Mouse (Mus musculus): Measurements from ENCODE around the gene Oaz1. TPM values are rescaled to one million over a fixed set of nuclear protein-coding genes. Genes with fewer than 3 reads are reported as not detected.
A peak's percentile ranks its signal among the peaks of the same experiment; 100 is the strongest.

Oaz1 gene
- polyA plus RNA-seq (2015; fragmentation: Nextera tagmentation; extraction: Ambion mirVana), result 1,868 and 1,916 TPM in 2 replicates

GRCm38 (mm10) chr10:80826151-80827062, at the start of gene Oaz1:
Gene Oaz1, plus strand, starts transcription at chr10:80826656.
- peak within 1 kb of the TSS; percentile 95 for H3K9ac ChIP-seq
- H3K27me3 ChIP-seq, result no peaks in the 10 kb centered on the region
- peak within 1 kb of the TSS; percentile 86 for H3K27ac ChIP-seq
- under 1% methylated on average over 81 of the region's 82 CpGs for WGBS
- peaks cover 27% of the 10 kb centered on the region for H3K36me3 ChIP-seq
- peak within 1 kb of the TSS; percentile 99 for H3K4me2 ChIP-seq
- H3K4me1 ChIP-seq, result peaks cover 37% of the 10 kb centered on the region
- ATAC-seq (ENCODE audit: insufficient number of reproducible peaks, insufficient read depth, low FRiP score, low TSS enrichment, low read depth), result peak; percentile 97
- no peaks in the 10 kb centered on the region for H3K9me3 ChIP-seq
- H3K4me3 ChIP-seq, result peak within 1 kb of the TSS; percentile 78

- Histone ChIP-seq H3K9ac (no peak overlapping the region), H3K36me3 (peaks cover 99% of the 10 kb centered on the region)
- WGBS, result 92% methylated on average over 5 of the region's 5 CpGs
Measured at GRCm38 (mm10) chr10:80777123-80777522, 49.3 kb upstream of the Oaz1 start.

DNA sequence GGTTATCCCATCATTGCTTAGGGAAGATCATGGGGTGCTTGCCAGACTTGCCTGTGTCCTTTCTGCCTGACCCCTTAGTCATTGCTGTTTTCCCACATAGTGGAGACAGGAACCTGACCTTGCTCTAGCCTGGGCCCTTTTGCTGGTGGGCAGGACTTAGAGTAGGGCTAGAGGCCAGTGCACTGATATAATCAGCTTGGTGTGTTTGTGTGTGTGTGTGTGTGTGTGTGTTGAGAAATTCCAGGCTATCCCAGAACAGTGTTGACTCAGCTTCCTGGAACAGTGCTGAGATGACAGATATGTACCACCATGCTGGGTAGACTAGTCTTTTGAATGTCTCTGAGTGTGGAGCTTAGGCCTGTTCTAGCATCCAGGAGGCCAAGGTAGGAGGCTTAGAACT, 46.9 kb upstream of the Oaz1 start:
- Histone ChIP-seq H3K4me3 (no peak overlapping the region), H3K4me1 (peaks cover 3% of the 10 kb centered on the region), H3K27ac (no peak overlapping the region), H3K27me3 (no peaks in the 10 kb centered on the region), H3K9me3 (no peaks in the 10 kb centered on the region), H3K36me3 (peaks cover 99% of the 10 kb centered on the region), H3K9ac (no peak overlapping the region), H3K4me2 (no peak overlapping the region)
- ATAC-seq (ENCODE audit: insufficient number of reproducible peaks, insufficient read depth, low FRiP score, low TSS enrichment, low read depth), result no peak

More at GRCm38 (mm10) chr10:80777123-80777522, 49.3 kb upstream of the Oaz1 start:
- Histone ChIP-seq H3K9me3 (no peaks in the 10 kb centered on the region), H3K4me2 (no peak overlapping the region), H3K4me1 (peaks cover 19% of the 10 kb centered on the region), H3K4me3 (no peak overlapping the region), H3K27me3 (no peaks in the 10 kb centered on the region), H3K27ac (no peak overlapping the region)
- no peak for ATAC-seq (ENCODE audit: insufficient number of reproducible peaks, insufficient read depth, low FRiP score, low TSS enrichment, low read depth)

GRCm38 (mm10) chr10:80784302-80784701, 42.2 kb upstream of the Oaz1 start:
- 91% methylated on average over 2 of the region's 2 CpGs for WGBS
- Histone ChIP-seq H3K4me3 (no peak overlapping the region), H3K4me1 (no peaks in the 10 kb centered on the region), H3K27ac (no peak overlapping the region), H3K4me2 (no peak overlapping the region), H3K9me3 (no peaks in the 10 kb centered on the region), H3K27me3 (no peaks in the 10 kb centered on the region), H3K9ac (no peak overlapping the region), H3K36me3 (peaks cover 100% of the 10 kb centered on the region)
- ATAC-seq (ENCODE audit: insufficient number of reproducible peaks, insufficient read depth, low FRiP score, low TSS enrichment, low read depth), result no peak

- H3K27ac ChIP-seq, result no peak overlapping the region
- no peak for ATAC-seq (ENCODE audit: insufficient number of reproducible peaks, insufficient read depth, low FRiP score, low TSS enrichment, low read depth)
Measured at GRCm38 (mm10) chr10:80784871-80785270, 41.6 kb upstream of the Oaz1 start.

GRCm38 (mm10) chr10:80785963-80786362, 40.5 kb upstream of the Oaz1 start:
- WGBS, result 95% methylated on average over 11 of the region's 11 CpGs
- H3K27ac ChIP-seq, result no peak overlapping the region
- ATAC-seq (ENCODE audit: insufficient number of reproducible peaks, insufficient read depth, low FRiP score, low TSS enrichment, low read depth), result no peak
- H3K4me1 ChIP-seq, result no peaks in the 10 kb centered on the region
- peaks cover 99% of the 10 kb centered on the region for H3K36me3 ChIP-seq
- H3K27me3 ChIP-seq, result no peaks in the 10 kb centered on the region
- H3K9ac ChIP-seq, result no peak overlapping the region
- no peak overlapping the region for H3K4me2 ChIP-seq
- no peak overlapping the region for H3K4me3 ChIP-seq
- H3K9me3 ChIP-seq, result no peaks in the 10 kb centered on the region

More at GRCm38 (mm10) chr10:80784871-80785270, 41.6 kb upstream of the Oaz1 start:
- H3K4me1 ChIP-seq, result no peaks in the 10 kb centered on the region
- WGBS, result 90% methylated on average over 12 of the region's 12 CpGs
- peaks cover 99% of the 10 kb centered on the region for H3K36me3 ChIP-seq
- H3K9ac ChIP-seq, result no peak overlapping the region
- no peak overlapping the region for H3K4me3 ChIP-seq
- H3K4me2 ChIP-seq, result no peak overlapping the region
- H3K27me3 ChIP-seq, result no peaks in the 10 kb centered on the region
- no peaks in the 10 kb centered on the region for H3K9me3 ChIP-seq

DNA sequence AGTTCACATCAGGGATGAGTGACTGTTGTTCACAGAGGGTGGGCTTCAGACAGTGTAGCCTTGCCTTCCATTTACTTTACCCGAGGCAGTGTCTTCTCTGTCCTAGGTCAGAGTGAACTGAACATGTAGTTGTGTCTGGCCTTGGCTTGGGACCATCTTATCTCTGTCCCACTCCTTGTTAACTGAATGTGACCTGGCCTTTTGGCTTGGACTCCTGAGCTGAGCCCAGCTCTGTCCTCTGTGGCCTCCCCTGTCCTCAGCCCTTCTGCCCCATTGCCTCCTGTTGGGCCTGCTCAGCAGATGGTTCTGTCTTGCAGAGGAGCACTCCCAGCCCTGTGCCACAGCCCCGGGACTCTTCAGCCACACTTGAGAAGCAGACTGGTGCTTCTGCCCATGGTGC, 38.9 kb upstream of the Oaz1 start:
- H3K4me3 ChIP-seq, result no peak overlapping the region
- no peak for ATAC-seq (ENCODE audit: insufficient number of reproducible peaks, insufficient read depth, low FRiP score, low TSS enrichment, low read depth)
- no peaks in the 10 kb centered on the region for H3K4me1 ChIP-seq
- H3K9ac ChIP-seq, result no peak overlapping the region
- no peaks in the 10 kb centered on the region for H3K9me3 ChIP-seq
- H3K4me2 ChIP-seq, result no peak overlapping the region
- H3K27me3 ChIP-seq, result no peaks in the 10 kb centered on the region
- peaks cover 99% of the 10 kb centered on the region for H3K36me3 ChIP-seq
- H3K27ac ChIP-seq, result no peak overlapping the region
- WGBS, result 81% methylated on average over 2 of the region's 2 CpGs

DNA sequence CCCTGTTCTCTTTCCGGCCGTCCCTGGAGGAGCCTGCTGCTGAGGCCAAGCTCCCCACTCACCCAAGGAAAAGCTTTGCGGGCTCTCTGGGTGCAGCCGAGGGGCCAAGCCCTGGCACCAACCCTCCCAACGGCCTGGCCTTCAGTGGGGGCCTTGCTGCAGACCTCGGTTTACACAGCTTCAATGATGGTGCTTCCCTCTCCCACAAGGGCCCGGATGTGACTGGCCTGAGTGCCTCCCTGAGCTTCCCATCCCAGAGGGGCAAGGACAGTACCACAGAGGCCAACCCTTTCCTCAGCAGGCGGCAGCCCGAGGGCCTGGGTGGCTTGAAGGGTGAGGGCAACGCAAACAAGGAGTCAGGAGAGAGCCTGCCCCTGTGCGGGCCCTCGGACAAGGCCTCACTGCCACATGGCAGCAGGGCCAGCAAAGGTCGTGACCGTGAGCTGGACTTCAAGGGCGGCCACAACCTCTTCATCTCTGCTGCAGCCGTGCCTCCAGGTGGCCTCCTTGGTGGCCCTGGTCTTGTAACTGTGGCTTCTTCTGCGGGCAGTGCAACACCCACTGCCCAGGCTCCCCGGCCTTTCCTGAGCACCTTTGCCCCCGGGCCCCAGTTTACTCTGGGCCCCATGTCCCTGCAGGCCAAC, 35.6 kb upstream of the Oaz1 start:
- no peaks in the 10 kb centered on the region; the same call in 1 of the 2 replicates for H3K4me1 ChIP-seq
- H3K9ac ChIP-seq, result no peak overlapping the region
- H3K27ac ChIP-seq, result no peak overlapping the region
- H3K4me3 ChIP-seq, result no peak overlapping the region
- ATAC-seq (ENCODE audit: insufficient number of reproducible peaks, insufficient read depth, low FRiP score, low TSS enrichment, low read depth), result no peak
- H3K4me2 ChIP-seq, result no peak overlapping the region
- 83% methylated on average over 19 of the region's 19 CpGs for WGBS
- no peaks in the 10 kb centered on the region for H3K27me3 ChIP-seq
- H3K36me3 ChIP-seq, result peaks cover 98% of the 10 kb centered on the region
- no peaks in the 10 kb centered on the region for H3K9me3 ChIP-seq

DNA sequence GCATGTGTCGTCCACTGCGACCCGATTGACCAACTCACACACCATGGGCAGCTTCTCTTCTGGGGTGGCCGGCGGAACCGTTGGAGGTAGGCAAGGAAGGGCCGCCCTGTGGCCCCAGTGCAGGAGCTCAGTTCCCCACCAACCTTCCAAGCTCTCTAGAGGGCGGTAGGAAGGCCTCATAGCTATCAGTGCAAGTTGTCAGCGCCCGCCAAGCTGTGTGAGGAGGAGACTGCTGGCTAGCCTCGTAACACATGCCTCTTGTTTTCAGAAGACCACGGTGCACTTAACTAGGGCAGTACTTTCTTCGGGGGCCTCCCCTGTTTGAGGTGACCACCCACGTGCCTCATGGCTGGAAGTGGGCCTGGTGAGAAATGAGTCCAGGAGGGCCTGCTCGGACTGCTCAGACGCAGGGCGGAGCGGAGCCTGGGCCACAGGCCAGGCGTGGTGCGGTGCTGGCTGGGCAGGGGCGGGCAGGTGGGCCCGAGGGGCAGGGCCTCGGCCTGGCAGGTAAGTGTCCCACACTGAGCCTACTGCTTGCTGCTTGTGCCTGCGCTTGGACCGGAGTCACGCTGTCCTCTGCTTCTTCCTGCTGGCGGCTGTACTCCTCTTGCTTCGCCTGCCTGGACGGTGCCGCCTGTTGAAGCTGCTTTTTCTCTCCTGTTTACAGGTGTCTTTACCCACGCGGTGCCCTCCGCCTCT, 34.8 kb upstream of the Oaz1 start:
- H3K27me3 ChIP-seq, result no peaks in the 10 kb centered on the region
- H3K4me1 ChIP-seq, result peaks cover 7% of the 10 kb centered on the region
- no peak overlapping the region for H3K27ac ChIP-seq
- H3K9ac ChIP-seq, result no peak overlapping the region
- no peak for ATAC-seq (ENCODE audit: insufficient number of reproducible peaks, insufficient read depth, low FRiP score, low TSS enrichment, low read depth)
- peaks cover 98% of the 10 kb centered on the region for H3K36me3 ChIP-seq
- 79% methylated on average over 33 of the region's 33 CpGs for WGBS
- H3K9me3 ChIP-seq, result no peaks in the 10 kb centered on the region
- no peak overlapping the region for H3K4me3 ChIP-seq
- no peak overlapping the region for H3K4me2 ChIP-seq

DNA sequence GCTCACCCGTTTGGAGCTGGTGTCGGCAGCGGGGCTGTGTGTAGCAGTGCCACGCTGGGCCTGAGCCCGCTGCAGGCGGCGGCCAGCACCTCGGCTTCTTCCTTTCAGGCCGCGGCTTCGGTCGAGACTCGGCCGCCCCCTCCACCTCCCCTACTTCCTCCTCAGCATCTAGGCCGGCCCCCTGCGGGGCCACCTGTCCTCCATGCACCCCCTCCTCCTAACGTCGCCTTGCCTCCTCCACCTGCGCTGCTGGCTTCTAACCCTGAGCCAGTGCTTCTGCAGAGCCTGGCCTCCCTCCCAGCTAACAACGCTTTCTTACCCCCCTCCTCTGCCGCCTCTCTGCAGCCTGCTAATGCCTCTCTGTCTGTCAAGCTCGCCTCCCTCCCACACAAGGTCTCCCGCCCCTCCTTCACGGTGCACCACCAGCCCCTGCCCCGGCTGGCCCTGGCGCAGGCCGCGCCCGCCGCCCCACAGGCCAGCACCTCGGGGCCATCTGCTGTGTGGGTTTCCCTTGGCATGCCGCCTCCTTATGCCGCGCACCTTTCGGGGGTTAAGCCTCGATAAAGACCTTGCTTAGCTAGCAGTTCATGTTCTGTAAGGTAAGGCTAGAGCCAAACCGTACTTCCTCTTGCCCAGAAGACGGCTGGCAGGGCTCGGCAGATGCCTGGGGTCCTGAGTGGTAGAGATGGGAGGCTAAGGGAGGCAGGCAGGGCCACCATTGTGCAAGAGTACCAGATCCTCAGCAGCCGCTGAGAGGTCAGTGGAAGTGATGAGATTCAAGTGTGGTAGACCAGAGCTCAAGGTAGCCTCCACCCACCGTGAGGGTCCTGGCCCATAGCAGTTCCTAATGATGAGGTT, 34.1 kb upstream of the Oaz1 start:
- H3K9ac ChIP-seq, result no peak overlapping the region
- H3K4me1 ChIP-seq, result peaks cover 13% of the 10 kb centered on the region
- H3K4me2 ChIP-seq, result no peak overlapping the region
- no peaks in the 10 kb centered on the region for H3K9me3 ChIP-seq
- H3K36me3 ChIP-seq, result peaks cover 90% of the 10 kb centered on the region
- 0 out of 2 replicates have a peak overlapping the region, but pooled peaks have one; percentile 17 for H3K27ac ChIP-seq
- 74% methylated on average over 41 of the region's 41 CpGs for WGBS
- no peak overlapping the region for H3K4me3 ChIP-seq
- no peaks in the 10 kb centered on the region for H3K27me3 ChIP-seq
- no peak for ATAC-seq (ENCODE audit: insufficient number of reproducible peaks, insufficient read depth, low FRiP score, low TSS enrichment, low read depth)
